Mouse (Mus musculus) monocyte, adult 59 days (primary cell): Measurements from ENCODE around the gene Tex30. TPM values are rescaled to one million over a fixed set of nuclear protein-coding genes. Genes with fewer than 3 reads are reported as not detected.

ENCODE experiments used
- total RNA-seq, 2 experiments: library from RNA; stranded (reverse); gene quantifications; one replicate each; pipeline ENCODE4 v1.2.4; 2023

The Tex30 gene
- total RNA-seq = 10 to 100 TPM; 12.9 to 15.3 TPM

GRCm38 (mm10) chr1:44102259-44102717 lies at the start of gene Tex30:
Gene Tex30 (minus strand): TSS chr1:44102441.

GRCm38 (mm10) chr1:44147563-44148381 lies 45.5 kb upstream of the Tex30 start, which contains the start of gene Ercc5:
Gene Ercc5 (plus strand): TSS chr1:44147744.

GRCm38 (mm10) chr1:44118239-44119054 lies 16.2 kb upstream of the Tex30 start, which contains the start of the genes Kdelc1 and Bivm:
Gene Kdelc1 (minus strand): TSS chr1:44118808.
Gene Bivm (plus strand): TSS chr1:44118957.

GRCm38 (mm10) chr1:44061836-44062235 lies 40.4 kb downstream of the Tex30 start, which contains the start of gene Gm8251:
Gene Gm8251 (minus strand): TSS chr1:44061936.

Other genes with a start within 250 kb of the Tex30 start
- 10 to 100 TPM; 88.0 to 93.4 TPM for gene Tpp2, start 168.8 kb downstream of the Tex30 start, total RNA-seq
- gene Mettl21c, start 82.4 kb downstream of the Tex30 start, total RNA-seq = not detected
- not detected for gene Gm8251, start 40.5 kb downstream of the Tex30 start, total RNA-seq
- gene Kdelc1, start 16.4 kb upstream of the Tex30 start, total RNA-seq = 1 to 10 TPM; 7.5 to 9.3 TPM
- 10 to 100 TPM in 1 of 2 experiments, 1 to 10 TPM in 1; 9.0 to 10.4 TPM for gene Bivm, start 16.5 kb upstream of the Tex30 start, total RNA-seq
- gene Ercc5, start 45.3 kb upstream of the Tex30 start, total RNA-seq = 10 to 100 TPM; 20.1 to 23.5 TPM
- gene Mettl21e, start 116.5 kb upstream of the Tex30 start, total RNA-seq = not detected